Mouse (Mus musculus) spleen, postnatal 36 days (tissue): ENCODE data around the gene Spag8.

Experiments used
- DNase-seq, 2 experiments: peaks; one replicate each; pipeline ENCODE4 v3.0.0; 2022; ENCODE audit warnings: low spot score in 2 of 2, mixed read lengths in 1 of 2

Gene Spag8

DNA sequence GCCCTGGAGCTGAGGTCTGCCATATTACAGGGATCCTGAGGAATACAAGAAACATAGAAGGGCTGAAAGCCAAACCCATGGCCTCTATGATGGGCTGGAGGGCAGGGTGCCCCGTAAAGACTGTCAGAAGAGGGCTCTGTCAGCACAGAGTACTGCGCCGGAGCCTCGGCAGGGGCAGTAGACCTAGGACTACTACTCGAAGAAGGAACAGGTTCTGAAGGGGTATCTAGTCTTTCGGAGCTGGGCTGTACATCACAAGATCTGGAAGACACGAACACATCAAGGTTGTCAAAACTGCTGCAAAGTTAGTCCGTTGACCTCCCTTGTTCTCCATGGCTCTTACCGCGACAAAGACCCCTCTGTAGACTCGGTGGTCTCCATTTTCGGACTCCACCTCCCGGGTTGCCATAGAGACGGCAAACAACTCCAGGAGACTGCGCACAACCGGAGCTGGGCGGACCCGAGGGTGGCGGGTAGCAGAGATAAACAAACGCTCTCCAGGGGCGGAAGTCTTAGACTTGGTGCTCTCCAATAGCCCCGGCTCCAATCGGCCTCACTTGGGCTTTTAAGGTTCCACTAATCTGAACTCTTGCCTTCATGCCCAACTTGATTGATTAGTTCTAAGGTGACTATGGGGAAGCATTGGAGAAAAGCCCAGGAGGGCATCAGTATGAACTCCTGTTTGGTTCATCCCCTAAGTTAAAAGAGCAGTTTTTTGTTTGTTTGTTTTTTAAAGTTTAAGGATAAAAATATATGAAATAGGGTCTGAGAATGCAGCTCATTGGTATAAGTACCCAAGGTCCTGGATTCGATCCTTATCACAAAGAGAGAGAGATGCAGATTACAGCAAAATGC, at the start of gene Spag8:
Gene Spag8, minus strand, starts transcription at position 434 of the 855 bp plus-strand sequence.
- peak; percentile 27 to 32 for DNase-seq

DNA sequence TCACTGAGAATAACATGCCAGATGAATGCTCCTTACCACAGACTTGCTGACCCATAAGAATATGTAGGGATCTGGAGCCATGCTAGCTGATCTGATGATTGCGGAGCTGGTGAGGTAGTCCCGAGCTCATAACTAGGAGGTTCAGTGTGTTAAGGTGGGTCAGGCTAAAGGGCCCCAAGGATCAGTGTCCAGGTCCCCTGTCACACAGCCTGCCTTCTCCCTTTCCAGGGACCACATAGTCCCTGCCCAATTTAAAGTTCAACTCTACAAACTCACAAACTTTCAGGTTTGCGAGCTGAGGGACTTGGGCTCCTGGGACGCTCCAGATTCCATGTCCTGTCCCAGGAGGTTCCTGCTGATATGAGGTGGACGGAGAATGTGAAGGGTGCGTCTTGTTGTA, 47.3 kb upstream of the Spag8 start, which contains the start of gene Olfr70:
Gene Olfr70, minus strand, starts transcription at position 101 of the 400 bp plus-strand sequence.
- DNase-seq, result no peak

GRCm38 (mm10) chr4:43696561-43696960, 43.2 kb upstream of the Spag8 start:
- DNase-seq, result no peak

DNA sequence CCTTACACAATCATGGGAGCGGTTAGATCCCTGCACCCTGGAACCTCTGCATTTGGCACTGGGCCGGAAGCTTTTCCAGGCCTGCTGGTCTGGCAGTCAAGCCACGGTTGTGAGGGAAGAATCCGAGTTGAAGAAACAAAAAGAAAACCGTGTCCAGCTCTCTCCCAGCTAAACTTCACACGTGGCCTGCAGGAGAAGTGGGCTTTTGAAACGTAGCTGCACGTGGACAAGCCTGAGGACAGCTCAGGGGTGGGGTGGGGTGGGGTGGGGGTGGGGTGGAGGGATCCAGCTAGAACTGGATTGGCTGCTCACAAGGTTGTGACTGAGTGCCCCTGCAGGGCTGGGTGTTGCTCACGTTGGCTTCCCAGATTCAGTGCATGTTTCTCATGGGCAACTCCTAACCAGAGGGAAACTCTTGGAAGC, 41.9 kb upstream of the Spag8 start:
- DNase-seq, result no peak

DNA sequence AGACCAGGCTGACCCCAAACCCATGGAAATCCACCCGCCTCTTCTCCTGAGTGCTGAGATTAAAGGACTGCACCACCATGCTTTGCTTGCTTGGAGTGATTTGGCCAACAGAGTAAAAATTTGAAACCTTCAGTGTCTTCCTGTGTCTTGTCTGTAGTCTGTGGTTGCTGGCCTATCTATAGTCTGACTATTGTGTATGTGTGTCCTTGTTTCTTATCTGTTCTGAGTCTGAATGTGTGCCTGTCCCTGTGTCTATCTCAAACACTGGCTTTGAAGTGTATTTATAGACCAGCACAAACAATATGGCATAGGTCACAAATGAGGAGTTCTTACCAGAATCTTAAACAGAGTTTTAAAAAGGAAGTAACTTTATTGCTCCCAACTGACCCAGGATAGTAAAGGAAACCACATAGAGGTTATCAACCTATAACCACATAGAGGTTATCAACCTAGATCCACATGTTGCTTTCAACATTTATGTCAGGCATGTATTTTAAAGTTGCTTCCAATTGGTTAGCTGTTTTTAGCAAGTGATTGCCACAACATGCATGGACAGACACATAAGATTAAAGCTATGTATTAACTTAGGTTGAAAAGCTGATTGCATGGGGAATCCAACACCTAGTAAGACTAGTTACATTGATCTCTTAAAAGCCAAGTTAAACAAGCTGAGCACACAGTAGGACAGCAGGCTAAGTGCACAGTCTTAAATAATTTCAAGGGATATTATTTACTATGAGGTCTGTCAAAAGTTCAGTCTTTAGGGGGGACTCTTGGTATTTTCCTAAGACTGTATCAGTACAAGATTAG, 41.2 kb upstream of the Spag8 start:
- no peak for DNase-seq

DNA sequence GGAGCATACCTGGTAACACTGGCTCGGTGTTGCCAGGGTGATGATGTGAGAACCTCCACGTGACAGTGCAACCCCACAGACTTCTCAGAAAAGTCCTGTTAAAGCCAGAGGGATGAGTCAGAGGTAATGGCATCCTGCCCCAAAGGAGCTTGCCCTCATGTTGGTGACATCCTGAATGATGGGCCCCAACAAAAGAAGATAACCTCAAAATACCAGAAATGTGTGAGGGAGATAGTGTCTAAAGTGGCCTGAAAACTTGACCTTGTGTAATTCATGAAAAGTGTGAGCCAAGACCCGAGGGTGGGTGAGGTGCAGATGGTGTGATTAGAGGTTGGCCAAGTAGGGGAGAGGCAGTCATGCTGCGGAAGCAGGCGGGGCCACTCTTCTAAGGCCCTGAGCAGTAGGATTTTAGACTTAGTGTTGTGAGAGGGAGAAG, 40.4 kb upstream of the Spag8 start:
- DNase-seq, result no peak

- no peak for DNase-seq
Measured at GRCm38 (mm10) chr4:43691026-43691425, 37.6 kb upstream of the Spag8 start.

- no peak for DNase-seq
Measured at GRCm38 (mm10) chr4:43690021-43690420, 36.6 kb upstream of the Spag8 start.

- no peak for DNase-seq
Measured at GRCm38 (mm10) chr4:43679416-43680043, 26.1 kb upstream of the Spag8 start.

- DNase-seq, result no peak
Measured at GRCm38 (mm10) chr4:43678541-43678940, 25.1 kb upstream of the Spag8 start.

DNA sequence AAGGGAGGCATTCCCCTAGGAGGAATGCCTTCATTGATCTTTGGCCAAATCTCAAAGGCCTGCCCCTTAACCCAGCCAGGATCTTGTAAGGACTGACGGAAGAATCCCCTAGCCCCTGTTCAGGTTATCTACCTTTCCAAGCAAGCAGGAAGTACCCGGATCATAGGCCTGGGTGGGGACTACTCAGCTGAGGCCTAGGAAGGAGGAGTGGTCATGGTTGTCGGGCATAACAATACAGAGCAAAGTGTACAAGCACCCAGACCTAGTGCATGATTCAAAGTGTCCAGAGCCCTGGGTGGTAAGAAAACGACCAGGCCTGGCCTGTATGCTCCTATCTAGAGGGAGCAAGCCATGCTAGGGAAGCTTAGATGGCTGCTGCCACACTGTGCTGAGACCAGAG, 22.2 kb upstream of the Spag8 start:
- DNase-seq, result no peak

- no peak for DNase-seq
Measured at GRCm38 (mm10) chr4:43674974-43675373, 21.6 kb upstream of the Spag8 start.

GRCm38 (mm10) chr4:43673703-43674102, 20.3 kb upstream of the Spag8 start:
- no peak for DNase-seq

DNA sequence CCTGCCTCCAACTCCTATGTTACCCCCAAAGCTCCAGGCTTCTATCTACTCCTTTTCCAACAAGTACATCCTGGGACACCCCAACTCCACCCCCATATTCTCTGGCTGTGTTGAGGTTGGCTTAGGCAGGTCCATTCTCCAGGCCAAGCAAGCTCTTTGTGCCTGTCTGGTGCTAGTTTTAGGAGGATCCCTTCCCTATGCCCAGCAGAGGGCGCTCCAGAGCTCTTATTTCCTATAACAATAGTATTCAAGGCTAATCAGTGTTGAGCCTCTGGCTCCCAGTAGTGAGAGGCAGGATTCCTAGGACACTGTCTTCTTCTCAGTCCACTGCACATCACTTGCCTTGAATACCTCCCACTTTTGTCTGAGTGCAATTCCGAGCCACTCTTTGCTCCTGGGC, 18.7 kb upstream of the Spag8 start:
- peak; percentile 60 to 78 for DNase-seq

DNA sequence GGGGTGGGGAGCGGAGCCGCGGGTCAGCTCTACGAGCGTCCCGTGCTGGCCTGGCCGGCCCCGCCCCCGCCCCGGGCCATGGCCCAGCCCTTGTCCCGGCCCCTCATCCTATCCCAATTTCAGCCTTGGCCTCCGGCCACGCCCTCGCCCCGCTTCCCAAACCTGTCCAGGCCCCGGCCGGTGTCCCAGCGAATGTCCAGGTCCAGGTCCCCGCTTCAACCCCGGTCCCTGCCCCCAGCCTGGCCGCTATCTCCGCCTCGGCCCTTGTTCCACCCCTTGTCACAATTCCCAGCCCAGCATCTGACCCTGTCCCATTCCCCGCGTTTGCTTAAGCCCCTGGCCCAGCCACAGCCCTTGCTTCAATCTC, 16.0 kb upstream of the Spag8 start:
- DNase-seq, result peak in 1 of 2 experiments; percentile 41

DNA sequence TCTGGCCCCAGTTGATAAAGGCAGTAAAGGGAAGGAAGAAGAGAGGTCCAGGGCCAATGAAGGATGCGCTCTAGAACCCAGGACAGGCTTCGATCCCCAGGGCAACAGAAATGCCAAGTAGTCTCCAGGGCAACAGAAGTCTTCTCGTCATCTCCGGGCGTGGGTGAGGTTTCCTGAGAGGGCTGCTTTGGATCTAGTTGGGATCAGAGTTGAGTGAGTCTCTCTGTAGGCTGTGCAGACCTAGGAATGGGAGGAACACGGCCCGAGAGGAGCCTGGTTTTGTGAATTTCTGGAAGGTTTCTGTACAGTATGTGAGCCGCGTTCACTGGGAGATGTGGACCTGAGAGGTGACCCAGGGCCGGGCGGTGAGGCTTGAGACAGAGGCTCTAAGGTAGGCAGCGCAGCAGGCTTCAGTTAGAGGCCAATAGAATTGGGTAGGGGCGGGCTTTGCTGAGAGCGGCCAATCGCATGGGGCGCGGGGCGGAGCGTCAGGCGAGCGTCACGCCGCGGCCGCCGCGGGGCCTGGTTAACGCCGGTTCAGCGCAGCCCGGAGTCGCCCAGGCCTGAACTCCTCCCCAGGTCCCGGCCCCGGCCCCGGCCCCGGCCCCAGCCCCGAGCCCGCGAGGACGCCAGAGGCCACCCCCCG, 15.5 kb upstream of the Spag8 start, which contains the start of the genes Tmem8b and Fam221b:
Gene Tmem8b, plus strand, starts transcription at position 190 of the 646 bp plus-strand sequence.
Gene Fam221b, minus strand, starts transcription at position 364 of the 646 bp plus-strand sequence.
- DNase-seq, result peak; percentile 87 to 88

GRCm38 (mm10) chr4:43666412-43666811, 13.0 kb upstream of the Spag8 start:
- DNase-seq, result no peak

DNA sequence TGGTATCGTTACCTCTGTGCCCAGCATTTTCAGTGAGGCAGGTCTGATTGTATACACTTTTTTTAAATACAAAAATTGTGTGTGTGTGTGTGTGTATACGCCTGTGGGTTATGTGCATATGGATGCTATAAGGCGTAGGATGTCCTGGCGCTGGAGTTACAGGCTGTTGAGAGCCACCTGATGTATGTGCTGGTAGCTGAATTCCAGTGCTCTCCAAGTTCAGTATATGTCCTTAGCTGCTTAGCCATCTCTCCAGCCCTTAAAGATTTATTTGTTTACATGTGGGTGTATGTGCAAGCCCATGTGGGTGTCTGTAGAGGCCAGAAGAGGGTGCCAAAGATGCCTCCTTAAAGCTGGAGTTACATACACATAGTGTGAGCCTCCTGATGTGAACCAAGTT, 3.8 kb upstream of the Spag8 start:
- no peak for DNase-seq

DNA sequence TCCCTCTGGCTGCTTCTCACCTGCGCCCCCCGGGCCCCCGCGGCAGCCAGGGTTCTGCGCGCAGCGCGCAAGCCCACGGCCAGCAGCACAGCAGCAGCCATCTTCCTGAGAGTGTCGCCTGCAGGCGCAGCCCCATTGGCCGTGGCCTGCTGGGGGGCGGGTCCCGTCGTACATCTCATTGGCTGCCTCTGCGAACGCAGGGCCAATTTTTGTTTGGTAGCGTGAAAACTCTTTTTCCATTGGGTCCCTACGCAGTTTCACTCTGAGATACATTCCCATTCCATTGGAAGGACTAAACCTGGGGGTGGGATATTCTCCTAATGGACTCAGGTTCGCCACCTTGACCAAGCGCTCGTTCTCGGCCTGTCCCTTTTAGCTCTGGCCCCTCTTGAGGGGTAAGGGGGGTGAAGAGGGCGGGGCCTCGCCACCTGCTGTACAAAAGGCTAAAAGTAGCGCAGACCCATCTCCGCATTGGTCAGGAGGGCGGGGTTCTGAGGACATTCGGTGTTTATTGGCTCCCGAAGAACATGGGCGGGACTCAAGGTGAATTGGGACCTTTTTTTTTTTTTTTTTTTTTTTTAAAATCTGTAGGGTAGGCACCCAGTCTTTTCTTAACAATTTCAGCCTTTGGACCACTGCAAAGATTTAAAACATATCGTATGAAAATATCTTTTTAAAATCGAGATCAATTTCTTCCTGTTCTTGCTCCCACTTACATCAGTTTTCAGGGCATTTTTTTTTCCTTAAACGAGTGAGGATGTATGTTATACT, 3.1 kb upstream of the Spag8 start, which contains the start of gene Hint2:
Gene Hint2, minus strand, starts transcription at position 128 of the 771 bp plus-strand sequence.
- DNase-seq, result peak; percentile 93 to 94

GRCm38 (mm10) chr4:43655656-43656338, 2.4 kb upstream of the Spag8 start:
- DNase-seq, result no peak
